ENCODE assay signal across 8 mouse cellular contexts in the genomic region with DNA sequence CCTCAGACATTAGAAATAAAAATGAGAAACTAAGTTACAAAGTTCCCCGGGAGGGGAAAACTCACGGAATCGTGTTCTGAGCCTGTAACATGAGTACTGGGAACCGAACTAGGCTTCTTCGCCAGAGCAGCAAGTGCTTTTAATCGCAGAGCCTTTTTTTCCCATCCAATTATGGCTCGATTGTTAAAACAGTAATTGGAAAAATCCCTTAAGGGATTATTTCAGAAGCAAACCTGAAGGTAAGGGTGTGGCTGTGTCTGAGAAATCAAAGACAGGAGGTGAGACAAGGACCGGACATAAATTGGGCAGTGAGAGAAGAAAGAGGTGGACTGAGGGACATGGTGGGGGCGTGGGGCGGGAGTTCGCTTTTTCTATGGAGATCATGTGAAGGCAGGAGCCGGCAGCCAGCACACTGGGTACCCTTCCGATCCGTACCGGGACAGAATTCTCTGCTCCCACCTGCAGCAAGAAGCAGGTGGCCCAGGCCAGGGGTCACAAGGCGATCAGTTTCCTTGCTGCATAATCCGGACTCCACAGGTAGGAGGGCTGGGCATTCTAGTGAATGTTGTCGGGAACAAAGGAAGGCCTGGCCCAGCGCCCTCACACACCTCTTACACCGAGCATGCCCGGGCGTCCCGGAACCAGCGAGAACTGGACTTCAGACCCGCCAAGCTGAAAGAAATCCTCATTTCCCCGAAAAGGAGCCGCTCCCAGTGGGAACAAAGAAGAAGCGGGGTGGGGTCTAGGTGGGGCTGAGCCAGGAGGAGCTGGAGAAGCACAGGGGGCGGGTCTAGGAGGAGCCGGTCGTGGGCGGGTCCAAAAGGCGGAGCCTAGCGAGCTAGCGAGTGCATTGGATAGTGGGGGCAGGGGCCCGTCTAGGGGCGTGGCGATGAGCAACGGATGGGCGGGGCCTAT. TPM values are rescaled to one million over a fixed set of nuclear protein-coding genes. Genes with fewer than 3 reads are reported as not detected.
DNase-seq lines count a peak whose midpoint lies in the region; ATAC-seq and TF ChIP-seq lines count a peak whose summit lies in the region.

No protein-coding gene starts in this region.

- no peaks in the 10 kb centered on the region for H3K36me3 ChIP-seq in heart, embryonic 13.5 days
- H3K36me3 ChIP-seq in kidney, postnatal 0 days (ENCODE audit: insufficient read depth, low read length), result no peaks in the 10 kb centered on the region
- H3K36me3 ChIP-seq in liver, adult 2 months (ENCODE audit: control insufficient read depth, insufficient read depth, low read length), result no peaks in the 10 kb centered on the region

- H3K9me3 ChIP-seq in heart, embryonic 13.5 days, result no peaks in the 10 kb centered on the region
- H3K9me3 ChIP-seq in kidney, postnatal 0 days (replicated peaks; ENCODE audit: low read length), result no peaks in the 10 kb centered on the region

- peak overlapping the region; percentile 67 for H3K4me3 ChIP-seq in brown adipose tissue, adult 24 weeks (ENCODE audit: insufficient read depth, low read depth, low read length)
- peak overlapping the region; percentile 79 for H3K4me3 ChIP-seq in heart, embryonic 13.5 days
- H3K4me3 ChIP-seq in kidney, postnatal 0 days (replicated peaks; ENCODE audit: low read depth, low read length), result peak overlapping the region; percentile 54
- peak overlapping the region; percentile 62 for H3K4me3 ChIP-seq in liver, adult 2 months (ENCODE audit: insufficient read depth, low read depth, low read length)

- TF ChIP-seq POLR2A in liver, adult 2 months (IDR thresholded peaks at IDR 0.05; ENCODE audit: extremely low read depth, insufficient read depth, low read length), result no peak

- DNase-seq in CD4-positive, CD25-positive, alpha-beta regulatory T cell, adult 2 months (ENCODE audit: low read depth, low spot score), result peak; percentile 92
- peak; percentile 98 for DNase-seq in kidney, postnatal 0 days (ENCODE audit: low spot score)
- peak; percentile 74 for DNase-seq in liver, adult 2 months (ENCODE audit: extremely low read depth, low read depth, low spot score)
- DNase-seq in spleen, postnatal 36 days (ENCODE audit: low spot score in 2 of 2), result peak; percentile 90 to 91

- ATAC-seq in erythroid progenitor cell, adult 5-6 weeks (replicated peaks; ENCODE audit: low FRiP score, poor library complexity, severe bottlenecking), result peak; percentile 87
- peak; percentile 97 for ATAC-seq in heart, embryonic 13.5 days (ENCODE audit: extremely low read depth, insufficient number of reproducible peaks, low FRiP score, low TSS enrichment)
- peak; percentile 98 for ATAC-seq in kidney, postnatal 0 days (replicated peaks; ENCODE audit: low FRiP score, low read depth)
- peak; percentile 94 for ATAC-seq in monocyte, adult 5-6 weeks (replicated peaks; ENCODE audit: insufficient number of reproducible peaks, low FRiP score, low TSS enrichment, poor library complexity, severe bottlenecking)

- no peaks in the 10 kb centered on the region for H3K79me2 ChIP-seq in liver, adult 2 months (ENCODE audit: control insufficient read depth, insufficient read depth, low read length)

- TF ChIP-seq CTCF in kidney, postnatal 0 days (IDR thresholded peaks at IDR 0.05; ENCODE audit: low read depth), result no peak; the same call in 1 of the 2 replicates
- no peak for TF ChIP-seq CTCF in liver, adult 2 months (IDR thresholded peaks at IDR 0.05; ENCODE audit: low read depth, low read length)

- WGBS in heart, embryonic 13.5 days, result 3% methylated on average over 40 of the region's 40 CpGs
- 1% methylated on average over 40 of the region's 40 CpGs for whole genome bisulfite sequencing in kidney, postnatal 0 days
- 6% methylated on average over 40 of the region's 40 CpGs for WGBS in liver, adult 2 months

- H3K4me2 ChIP-seq in heart, embryonic 13.5 days, result peak overlapping the region; percentile 90
- H3K4me2 ChIP-seq in kidney, postnatal 0 days (ENCODE audit: low read length), result peak overlapping the region; percentile 74

- no peaks in the 10 kb centered on the region; the same call in 1 of the 2 replicates for H3K4me1 ChIP-seq in brown adipose tissue, adult 24 weeks (ENCODE audit: control insufficient read depth, insufficient read depth, insufficient read length, low read length)
- H3K4me1 ChIP-seq in heart, embryonic 13.5 days, result peaks cover 15% of the 10 kb centered on the region; the same call in 1 of the 2 replicates
- no peaks in the 10 kb centered on the region; the same call in 1 of the 2 replicates for H3K4me1 ChIP-seq in kidney, postnatal 0 days (replicated peaks; ENCODE audit: insufficient read depth, low read length)
- no peaks in the 10 kb centered on the region for H3K4me1 ChIP-seq in liver, adult 2 months (ENCODE audit: control insufficient read depth, insufficient read depth, low read length)

- H3K9ac ChIP-seq in heart, embryonic 13.5 days, result peak overlapping the region; percentile 92
- H3K9ac ChIP-seq in kidney, postnatal 0 days (ENCODE audit: low read depth, low read length), result peak overlapping the region; percentile 67
- H3K9ac ChIP-seq in liver, adult 2 months (ENCODE audit: low read depth, low read length), result peak overlapping the region; percentile 41

- no peaks in the 10 kb centered on the region for H3K27me3 ChIP-seq in heart, embryonic 13.5 days (replicated peaks)
- H3K27me3 ChIP-seq in kidney, postnatal 0 days (ENCODE audit: insufficient read depth, low read length), result no peaks in the 10 kb centered on the region
- H3K27me3 ChIP-seq in liver, adult 2 months (ENCODE audit: control insufficient read depth, insufficient read depth, low read length), result no peaks in the 10 kb centered on the region

- H3K27ac ChIP-seq in brown adipose tissue, adult 24 weeks (replicated peaks; ENCODE audit: low read depth, low read length), result 0 out of 2 replicates have a peak overlapping the region, but pooled peaks have one; percentile 6
- H3K27ac ChIP-seq in heart, embryonic 13.5 days (replicated peaks), result peak overlapping the region; percentile 58
- H3K27ac ChIP-seq in kidney, postnatal 0 days, result peak overlapping the region; percentile 87
- H3K27ac ChIP-seq in liver, adult 2 months (replicated peaks; ENCODE audit: insufficient read depth, low read depth, low read length), result no peak overlapping the region

RNA-seq across cellular contexts. Expression of a gene that starts 54.1 kb away (rescaled TPM):
- 2.8 and 4.0 TPM in 2 replicates for polyA plus RNA-seq in brown adipose tissue, adult 24 weeks (2012; ENCODE audit: insufficient read depth, insufficient read length, missing spikeins)
- total RNA-seq in erythroid progenitor cell, adult 5-6 weeks (2015; ENCODE audit: low replicate concordance), result not detected in 2 replicates
- not detected in 2 replicates for total RNA-seq in erythroid progenitor cell, adult 5-6 weeks (2017; ENCODE audit: low replicate concordance)
- polyA plus RNA-seq in heart, embryonic 13.5 days (2015; fragmentation: Nextera tagmentation; extraction: Ambion mirVana), result 0.37 and 0.72 TPM in 2 replicates
- polyA plus RNA-seq in kidney, postnatal 0 days (2015; fragmentation: Nextera tagmentation; extraction: Ambion mirVana), result 1.4 and 1.6 TPM in 2 replicates
- 0.28 TPM in 1 of 2 replicates, not detected in the other for total RNA-seq in liver, adult 2 months (2014; rRNA removed)
- polyA plus RNA-seq in liver, adult 2 months (2012; rRNA removed), result 0.22 and 0.51 TPM in 2 replicates
- total RNA-seq in monocyte, adult 5-6 weeks (2017), result not detected in 3 replicates

Comparison
In these comparisons a context has a peak if more than half of its experiments do, and no peak if none do; other contexts are left out.
1. H3K9ac ChIP-seq: peak in every context shown above with its lines; median percentile 92 in heart, embryonic 13.5 days; 67 in kidney, postnatal 0 days; 41 in liver, adult 2 months.